Mouse (Mus musculus) embryonic stem cell, embryonic (primary cell): Measurements from ENCODE around the gene H2-K1.

Experiments
- CTCF ChIA-PET, 4 experiments: fragments of 300-600 bp in 2 of 4; fragments of 350-600 bp in 2 of 4; sonication (Branson Sonifier 250); formaldehyde crosslinking; loops; one replicate each; lab custom pipeline; 2022; ENCODE audit warnings: inconsistent platforms in 2 of 4; lab: Charles Lee
- POLR2A ChIA-PET, 4 experiments: fragments of 300-600 bp in 2 of 4; fragments of 350-600 bp in 2 of 4; sonication (Branson Sonifier 250); formaldehyde crosslinking; loops; one replicate each; lab custom pipeline; 2022; ENCODE audit warnings: antibody characterized with exemption in 4 of 4, inconsistent platforms in 1 of 4; lab: Charles Lee

Gene H2-K1

DNA sequence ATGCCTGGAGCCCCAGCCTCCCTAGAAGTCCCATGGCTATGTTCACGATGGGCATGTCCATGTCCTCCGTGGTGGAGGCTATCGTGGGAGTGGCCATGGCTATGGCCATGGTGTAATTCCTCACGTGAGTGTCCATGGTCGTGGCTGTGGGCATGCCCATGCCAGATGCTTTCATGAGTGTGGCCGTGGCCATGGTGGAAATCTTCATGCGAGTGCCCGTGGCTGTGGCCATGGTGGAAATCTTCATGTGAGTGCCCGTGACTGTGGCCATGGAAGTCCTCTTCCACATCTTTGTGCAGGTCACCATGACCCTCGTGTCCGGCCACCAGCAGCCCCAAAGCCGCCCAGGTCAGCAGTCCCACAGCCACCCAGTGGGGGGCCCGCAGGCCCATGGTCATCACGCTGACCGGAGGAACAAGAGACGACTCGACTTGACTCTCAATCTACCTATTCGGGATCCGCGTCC is 30.7 kb upstream of the H2-K1 start:
- ChIA-PET POLR2A (interaction anchor here (0.5 to 5.1 kb wide), 90 partner anchors 8 to 1045 kb away, joined by 3 to 107 read pairs (median 5); partner anchors contain the start of genes H2-DMa (in 4 of the 4), Rps18 (in 4 of the 4), Vps52 (in 4 of the 4) and B3galt4 (in 2 of the 4)), CTCF (interaction anchor here (0.5 to 1.6 kb wide), 16 partner anchors 8 to 165 kb away, joined by 3 to 8 read pairs (median 3); partner anchors contain the start of genes Rps18 (in 1 of the 4), Tapbp (in 1 of the 4), Vps52 (in 1 of the 4) and Zbtb22 (in 1 of the 4))

DNA sequence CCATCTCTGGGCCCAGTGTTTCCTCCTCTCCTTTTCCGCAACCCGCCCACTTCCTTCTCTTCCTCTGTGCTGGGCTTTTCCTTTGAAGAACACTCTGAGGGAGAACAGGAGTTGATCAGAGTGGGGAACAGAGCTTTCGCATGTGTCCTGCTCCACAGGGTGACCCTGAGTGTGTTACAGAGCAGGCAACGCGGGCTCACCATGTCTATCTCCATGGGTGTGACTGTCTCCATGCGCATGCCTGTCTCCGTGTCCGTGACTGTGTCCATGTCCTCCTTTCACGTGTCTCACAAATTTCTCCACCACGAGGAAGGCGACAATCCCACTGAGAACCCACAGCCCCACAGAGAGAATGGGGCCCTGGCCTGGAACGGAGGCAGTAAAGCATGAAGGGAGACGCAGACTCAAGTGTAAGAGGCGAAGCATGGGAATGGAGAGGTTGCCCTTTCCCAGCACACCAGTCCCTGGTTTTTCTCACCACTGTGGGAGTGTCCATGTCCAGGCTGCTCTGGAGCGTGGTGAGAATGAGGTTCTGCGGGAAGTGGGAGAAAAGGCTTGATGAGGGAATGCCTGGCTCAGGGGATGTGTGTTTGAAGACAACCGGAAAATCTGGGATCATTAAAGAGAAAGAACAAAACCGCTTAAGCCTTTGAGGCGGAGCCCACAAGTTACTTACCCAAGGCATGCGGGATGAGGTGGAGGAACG is 29.9 kb upstream of the H2-K1 start:
- POLR2A ChIA-PET: interaction anchor here in 3 of 4 experiments (0.6 to 5.1 kb wide), 17 partner anchors 8 to 123 kb away, joined by 3 to 107 read pairs (median 7); partner anchors contain the start of genes B3galt4 (in 2 of the 3), H2-DMa (in 2 of the 3), Rps18 (in 2 of the 3) and Vps52 (in 2 of the 3)
- CTCF ChIA-PET: no interaction called here

DNA sequence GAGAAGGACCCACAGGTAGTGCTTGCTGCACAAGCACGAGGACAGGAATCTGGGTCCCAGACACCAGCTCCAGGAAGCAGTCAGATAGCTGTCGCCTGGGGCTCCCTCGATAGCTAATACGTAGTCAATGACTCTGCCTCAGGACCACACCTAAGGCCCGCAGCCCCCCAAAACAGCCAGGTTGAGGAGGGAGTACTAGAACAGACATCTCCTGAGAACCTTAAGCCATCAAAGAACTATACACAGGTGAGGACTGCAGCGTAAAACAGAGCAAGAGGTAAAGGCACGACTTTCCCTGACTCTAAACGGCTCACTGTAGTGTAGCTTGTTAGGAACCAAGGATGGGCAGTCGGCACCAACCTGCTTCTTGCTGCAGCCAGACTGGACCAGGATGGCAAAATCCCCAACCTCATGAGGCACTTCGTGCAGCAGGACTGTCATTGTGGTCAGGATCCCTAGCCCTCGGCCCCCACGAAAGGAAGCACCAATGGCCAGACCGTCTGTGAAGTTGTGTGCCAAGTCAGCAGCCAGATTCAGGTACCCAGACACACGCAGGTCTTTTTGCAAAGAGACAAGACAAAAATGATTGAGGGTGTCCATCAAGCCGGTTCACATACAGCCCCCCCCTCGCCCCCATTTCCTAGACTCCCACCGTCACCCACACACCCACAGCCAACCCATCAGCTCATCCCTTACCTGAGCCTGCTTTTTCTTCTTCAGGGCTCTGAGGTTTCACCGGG is 29.2 kb upstream of the H2-K1 start:
- ChIA-PET CTCF (no interaction called here), POLR2A (interaction anchor here in 2 of 4 experiments (0.6 to 3.7 kb wide), 14 partner anchors 9 to 122 kb away, joined by 3 to 31 read pairs (median 4); partner anchors contain the start of genes B3galt4 (in 2 of the 2), H2-DMa (in 1 of the 2) and Rps18 (in 1 of the 2))

DNA sequence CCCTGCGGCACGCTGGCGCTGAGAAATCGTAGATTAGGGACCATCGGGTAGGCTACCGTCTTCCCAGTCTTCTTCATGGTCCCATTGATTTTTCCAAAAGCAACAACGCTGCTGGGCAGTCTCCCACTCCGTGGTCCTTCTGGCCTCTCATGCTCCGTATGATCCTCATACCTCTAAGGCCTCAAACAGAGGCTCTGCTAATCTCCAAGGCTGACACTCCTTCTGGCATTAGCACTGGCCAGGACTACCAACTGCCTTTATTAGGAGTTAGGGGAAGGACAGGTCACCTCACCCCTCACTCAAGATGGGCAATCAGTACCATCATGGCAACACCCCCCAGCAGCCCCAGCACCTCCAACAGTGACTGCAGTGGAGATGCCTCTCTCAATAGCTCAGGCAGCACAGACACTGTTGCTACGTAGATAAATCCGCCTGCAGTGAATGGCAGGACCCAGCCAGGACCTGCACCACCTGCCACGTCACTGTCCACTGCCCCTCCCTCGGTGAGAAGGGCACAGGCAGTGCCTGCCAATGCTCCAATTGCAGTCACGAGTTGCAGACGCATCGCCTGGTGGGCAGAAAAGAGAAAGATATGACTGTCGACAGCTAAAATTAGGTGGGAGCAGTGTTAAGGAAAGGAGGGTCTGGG is 28.5 kb upstream of the H2-K1 start:
- CTCF ChIA-PET: interaction anchor here in 1 of 4 experiments (1.3 to 1.4 kb wide), 2 partner anchors 8 to 107 kb away, joined by 4 read pairs; no protein-coding TSS in a partner anchor

DNA sequence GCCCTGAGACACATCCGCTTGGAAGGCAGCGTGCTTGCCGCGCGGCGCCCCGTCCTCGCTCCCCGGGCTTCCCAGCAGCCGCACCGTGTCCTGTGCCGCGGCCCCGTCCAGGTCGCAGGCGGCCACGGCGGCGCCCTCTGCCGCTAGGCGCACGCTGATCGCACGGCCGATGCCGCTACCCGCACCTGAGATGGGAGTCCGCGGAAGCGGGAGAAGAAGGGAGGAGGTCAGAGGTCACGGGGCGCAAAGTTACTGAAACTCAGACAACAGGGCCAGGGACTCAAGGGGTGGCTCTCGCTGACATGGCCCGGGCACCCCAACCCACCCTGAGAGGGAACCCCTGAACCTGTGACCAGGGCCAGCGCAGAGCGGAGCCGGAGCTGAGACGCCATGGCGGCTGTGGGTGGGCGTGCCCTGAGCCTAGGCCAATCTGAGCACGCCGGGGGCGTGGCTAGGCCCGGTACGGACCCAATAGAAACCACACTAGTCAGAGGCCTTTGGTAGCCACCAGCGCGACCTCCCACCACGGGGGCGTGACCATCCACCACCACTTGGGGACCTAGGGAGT is 27.6 kb upstream of the H2-K1 start, which contains the start of gene H2-Ke6:
Gene H2-Ke6 (minus strand): TSS at position 405 of the 568 bp plus-strand sequence.
- CTCF ChIA-PET: interaction anchor here in 1 of 4 experiments (1.3 to 1.4 kb wide), 2 partner anchors 9 to 108 kb away, joined by 4 read pairs; no protein-coding TSS in a partner anchor
- POLR2A ChIA-PET: interaction anchor here in 3 of 4 experiments (0.5 to 3.7 kb wide), 21 partner anchors 8 to 267 kb away, joined by 3 to 31 read pairs (median 4); partner anchors contain the start of genes H2-DMa (in 3 of the 3), Rps18 (in 2 of the 3), Vps52 (in 2 of the 3) and B3galt4 (in 1 of the 3)

More for the DNA sequence above, 28.5 kb upstream of the H2-K1 start:
- POLR2A ChIA-PET: interaction anchor here in 3 of 4 experiments (0.5 to 3.7 kb wide), 27 partner anchors 8 to 268 kb away, joined by 3 to 31 read pairs (median 4); partner anchors contain the start of genes B3galt4 (in 3 of the 3), H2-DMa (in 3 of the 3), Rps18 (in 2 of the 3) and Vps52 (in 2 of the 3)

DNA sequence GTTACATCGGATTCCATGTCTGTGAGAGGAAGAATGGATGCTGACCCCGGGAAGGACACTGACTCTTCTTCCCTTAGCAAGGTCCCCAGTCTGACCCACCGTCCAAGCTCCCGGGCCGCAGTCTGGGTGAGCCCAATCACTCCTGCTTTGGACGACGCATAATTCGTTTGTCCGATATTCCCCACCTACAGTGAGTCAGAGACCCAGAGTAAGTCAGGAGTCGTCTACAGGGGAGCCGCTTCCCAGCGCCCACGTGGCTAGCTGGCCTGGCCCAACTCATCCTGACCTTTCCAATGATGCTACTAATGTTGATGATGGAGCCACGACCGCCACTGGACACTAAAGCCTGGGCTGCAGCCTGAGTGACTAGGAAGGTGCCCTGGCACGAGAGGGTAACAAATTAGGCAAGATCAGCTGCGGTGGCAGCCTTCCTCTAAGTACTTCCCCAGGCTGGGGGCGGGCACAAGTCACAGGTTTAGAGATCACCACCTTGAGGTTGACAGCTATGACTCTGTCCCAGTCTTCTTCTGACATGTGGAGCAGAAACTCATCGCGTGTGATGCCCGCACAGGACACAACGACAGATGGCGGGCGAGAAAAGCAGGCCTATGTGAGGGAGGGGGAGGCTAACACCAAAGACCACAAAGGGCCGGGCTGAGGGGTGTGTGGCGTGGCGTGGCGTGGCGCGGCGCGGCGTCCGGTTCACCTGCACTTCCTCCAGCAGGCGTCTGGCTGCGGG is 26.9 kb upstream of the H2-K1 start:
- POLR2A ChIA-PET: interaction anchor here in 3 of 4 experiments (0.6 to 3.7 kb wide), 21 partner anchors 9 to 267 kb away, joined by 3 to 31 read pairs (median 4); partner anchors contain the start of genes H2-DMa (in 3 of the 3), Rps18 (in 2 of the 3), Vps52 (in 2 of the 3) and B3galt4 (in 1 of the 3)
- CTCF ChIA-PET: interaction anchor here in 1 of 4 experiments (1.3 to 1.4 kb wide), 2 partner anchors 10 to 108 kb away, joined by 4 read pairs; no protein-coding TSS in a partner anchor

DNA sequence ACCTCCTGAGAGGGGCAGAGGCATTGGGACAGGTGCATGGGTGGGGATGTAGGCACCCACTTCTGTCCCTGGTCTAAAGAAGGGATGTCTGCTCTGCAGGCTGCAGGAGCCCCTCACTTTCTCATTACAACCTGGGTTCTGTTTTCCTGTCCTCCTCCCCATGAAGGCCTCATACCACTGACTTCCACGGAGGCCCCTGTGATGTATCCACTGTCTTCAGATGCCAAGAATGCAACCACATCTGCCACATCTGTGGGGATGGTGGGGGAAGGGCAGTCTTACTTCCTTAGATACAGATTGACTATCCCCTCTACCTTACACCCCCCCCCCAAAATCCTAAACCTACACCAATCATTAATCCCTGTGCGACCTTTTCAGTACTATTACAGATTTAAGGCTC is 26.1 kb upstream of the H2-K1 start:
- ChIA-PET CTCF (no interaction called here), POLR2A (interaction anchor here in 2 of 4 experiments (0.7 to 3.7 kb wide), 2 partner anchors 53 to 92 kb away, joined by 3 to 31 read pairs; partner anchors contain the start of gene H2-DMa (in 1 of the 2))

DNA sequence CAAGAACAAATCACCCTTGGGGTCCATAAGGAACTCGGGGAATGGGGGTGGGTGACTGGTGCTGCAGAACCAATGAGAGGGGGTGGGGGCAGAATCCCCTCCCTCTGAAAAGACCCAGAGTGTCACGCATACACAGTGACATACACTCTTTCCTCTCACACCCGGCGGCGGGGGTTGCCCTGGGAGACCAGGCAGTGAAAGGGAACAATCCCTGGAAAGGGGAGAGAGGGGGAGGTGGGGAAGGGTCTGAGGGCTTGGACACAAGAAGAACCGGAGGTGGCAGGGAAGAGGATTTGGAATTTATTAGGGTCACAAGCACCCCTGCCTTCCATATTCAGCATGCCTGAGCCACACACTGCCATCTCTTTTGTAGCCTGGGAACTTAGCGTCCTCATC is 25.6 kb upstream of the H2-K1 start:
- ChIA-PET POLR2A (interaction anchor here in 2 of 4 experiments (0.6 kb wide), 3 partner anchors 72 to 134 kb away, joined by 3 read pairs; no protein-coding TSS in a partner anchor), CTCF (interaction anchor here in 2 of 4 experiments (0.6 to 0.7 kb wide), 3 partner anchors 76 to 325 kb away, joined by 3 to 5 read pairs (median 3); no protein-coding TSS in a partner anchor)

DNA sequence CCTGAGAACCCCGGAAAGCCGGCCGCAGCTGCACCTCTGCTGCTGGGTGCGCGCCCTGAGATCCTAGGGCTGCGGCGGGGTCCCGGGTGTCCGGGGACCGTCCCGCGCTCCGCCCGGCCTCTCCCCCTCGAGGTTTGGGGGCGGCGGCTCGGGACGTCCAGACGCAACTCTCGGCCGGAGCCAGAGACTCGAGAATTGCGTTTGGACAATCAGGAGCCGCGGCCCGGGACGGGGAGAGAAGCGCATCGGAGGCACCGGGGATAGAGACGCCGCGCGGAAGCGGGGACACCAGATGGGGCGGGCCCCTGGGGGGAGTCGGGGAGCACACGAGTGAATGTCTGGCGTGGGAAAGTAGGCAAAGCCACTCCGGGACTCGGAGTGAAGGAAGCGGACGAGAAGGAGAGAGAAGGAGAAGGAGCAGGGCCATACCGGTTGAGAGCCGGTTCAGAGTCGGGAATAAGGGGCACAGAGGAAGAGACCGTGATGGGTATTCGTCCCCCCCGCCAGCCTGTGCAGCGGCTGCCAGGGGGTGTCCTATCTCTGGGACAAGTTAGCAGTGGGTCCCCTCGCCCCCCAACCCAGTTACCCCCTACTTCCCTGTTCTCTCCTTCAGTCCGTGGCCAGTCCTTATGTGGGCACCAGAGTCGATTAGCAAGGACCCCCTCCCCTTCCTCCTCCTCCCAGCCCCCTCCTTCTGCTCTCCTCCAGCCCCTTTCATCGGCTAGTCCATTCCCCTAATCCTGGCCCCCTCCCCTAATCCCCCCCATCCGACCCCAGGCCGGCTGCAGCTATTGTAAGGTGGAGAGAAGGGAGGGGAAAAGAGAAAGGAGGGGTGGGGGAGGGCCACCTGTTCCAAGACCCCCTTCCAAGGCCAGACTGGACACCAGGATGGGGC is 25.0 kb upstream of the H2-K1 start:
- CTCF ChIA-PET: interaction anchor here in 2 of 4 experiments (0.6 to 1.9 kb wide), 6 partner anchors 8 to 1142 kb away, joined by 3 to 5 read pairs (median 3); no protein-coding TSS in a partner anchor
- POLR2A ChIA-PET: interaction anchor here in 3 of 4 experiments (0.6 to 5.3 kb wide), 14 partner anchors 8 to 926 kb away, joined by 3 to 39 read pairs (median 3); partner anchors contain the start of genes Rps18 (in 2 of the 3), Vps52 (in 2 of the 3), B3galt4 (in 1 of the 3) and H2-DMa (in 1 of the 3)

DNA sequence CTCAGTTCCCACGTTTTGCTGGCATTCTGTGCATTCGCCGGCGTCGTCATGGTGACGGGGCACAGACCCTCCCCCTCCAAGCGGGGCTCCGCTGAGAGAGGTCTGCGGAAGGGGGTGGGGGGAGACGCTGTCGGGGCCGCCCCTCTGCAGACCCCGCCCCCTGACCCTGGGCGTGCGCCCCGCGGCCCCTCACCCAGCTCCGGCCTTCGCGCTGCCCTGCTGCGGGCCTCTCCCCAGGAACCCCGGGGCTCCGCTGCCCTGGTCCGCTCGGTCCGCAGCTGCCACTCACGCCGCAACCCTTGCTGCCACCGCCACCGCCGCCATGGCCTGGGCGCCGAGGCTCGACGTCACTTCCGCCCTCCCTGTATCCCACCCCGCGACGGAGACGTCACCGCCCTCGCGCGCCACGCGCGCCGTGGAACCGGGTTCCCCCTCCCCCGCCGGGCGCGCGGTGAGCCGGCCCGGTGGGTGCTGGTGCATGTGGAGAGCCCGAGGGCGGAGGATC is 24.2 kb upstream of the H2-K1 start, which contains the start of gene Ring1:
Gene Ring1 (minus strand): TSS at position 364 of the 505 bp plus-strand sequence.
- POLR2A ChIA-PET: interaction anchor here in 3 of 4 experiments (0.6 to 5.7 kb wide), 24 partner anchors 8 to 927 kb away, joined by 3 to 39 read pairs (median 3); partner anchors contain the start of genes Rps18 (in 3 of the 3), Vps52 (in 3 of the 3), H2-DMa (in 2 of the 3) and H2-K1 (in 2 of the 3)

DNA sequence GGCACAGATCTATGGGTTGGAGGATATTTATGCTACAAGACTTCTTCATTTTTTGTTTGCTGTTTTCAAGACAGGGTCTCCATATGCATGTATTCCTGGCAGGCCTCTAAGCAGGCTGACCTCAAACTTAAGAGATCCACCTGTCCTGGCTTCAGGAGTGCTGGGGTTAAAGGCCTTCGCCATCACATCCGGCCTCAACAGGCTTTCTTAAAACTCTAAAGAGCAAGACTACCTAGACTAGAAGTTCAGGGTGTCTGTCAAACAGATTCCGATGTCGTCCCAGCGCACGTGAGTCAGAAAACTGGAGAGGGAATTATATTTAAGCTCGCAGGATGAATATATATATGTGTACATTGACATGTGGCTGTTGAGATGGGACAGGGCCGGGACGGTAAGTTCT is 23.5 kb upstream of the H2-K1 start:
- POLR2A ChIA-PET: interaction anchor here in 3 of 4 experiments (0.6 to 5.7 kb wide), 24 partner anchors 9 to 927 kb away, joined by 3 to 39 read pairs (median 3); partner anchors contain the start of genes Rps18 (in 3 of the 3), Vps52 (in 3 of the 3), H2-DMa (in 2 of the 3) and H2-K1 (in 2 of the 3)
- CTCF ChIA-PET: interaction anchor here in 3 of 4 experiments (0.8 to 2.5 kb wide), 7 partner anchors 8 to 82 kb away, joined by 3 to 7 read pairs (median 5); partner anchors contain the start of genes Rxrb (in 1 of the 3) and Slc39a7 (in 1 of the 3)

More for the DNA sequence above, 24.2 kb upstream of the H2-K1 start, which contains the start of gene Ring1:
- CTCF ChIA-PET: interaction anchor here in 3 of 4 experiments (0.8 to 2.5 kb wide), 7 partner anchors 8 to 1142 kb away, joined by 3 to 7 read pairs (median 5); no protein-coding TSS in a partner anchor

DNA sequence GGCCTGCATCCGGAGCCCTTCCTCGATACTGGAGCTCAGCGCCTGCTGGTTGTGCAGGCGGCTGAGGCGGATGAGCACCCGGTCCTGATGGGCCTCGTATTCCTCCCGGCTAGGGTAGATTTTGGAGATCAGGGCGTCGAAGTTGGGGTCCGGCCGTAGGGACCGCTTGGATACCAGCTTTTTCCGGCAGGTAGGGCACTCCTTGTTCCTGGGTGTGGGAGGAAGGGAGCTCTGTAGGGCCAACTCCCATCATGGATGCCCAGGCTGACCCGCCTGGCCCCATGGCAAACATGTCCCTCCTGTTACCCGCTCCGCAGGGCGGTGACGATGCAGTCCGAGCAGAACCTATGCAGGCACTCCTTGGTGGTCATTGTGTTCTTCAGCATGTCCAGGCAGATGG is 22.8 kb upstream of the H2-K1 start:
- POLR2A ChIA-PET: interaction anchor here (0.6 to 5.7 kb wide), 24 partner anchors 9 to 927 kb away, joined by 3 to 39 read pairs (median 3); partner anchors contain the start of genes Rps18 (in 3 of the 4), Rxrb (in 3 of the 4), Slc39a7 (in 3 of the 4) and Vps52 (in 3 of the 4)

DNA sequence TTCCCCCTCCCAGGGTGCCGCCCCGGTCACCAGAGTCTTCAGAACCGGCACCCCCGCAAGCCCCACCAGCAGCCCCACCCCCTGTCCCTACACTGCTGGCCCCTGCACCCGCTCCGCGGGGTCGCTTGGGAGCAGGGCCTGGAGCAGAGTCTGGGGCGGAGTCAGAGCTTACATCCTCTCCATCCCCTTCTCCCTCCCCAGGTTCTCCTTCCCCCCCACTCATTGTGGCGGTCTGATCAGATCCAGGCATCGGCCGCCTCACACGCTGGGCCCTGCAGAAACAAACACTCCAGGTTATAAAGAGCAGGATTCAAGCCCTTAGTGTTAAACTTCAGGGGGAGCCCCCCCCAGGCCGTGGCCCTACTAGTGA is 22.3 kb upstream of the H2-K1 start:
- POLR2A ChIA-PET: interaction anchor here (0.6 to 5.7 kb wide), 21 partner anchors 9 to 927 kb away, joined by 3 to 39 read pairs (median 3); partner anchors contain the start of genes Rps18 (in 3 of the 4), Rxrb (in 3 of the 4), Slc39a7 (in 3 of the 4) and Vps52 (in 3 of the 4)
- CTCF ChIA-PET: interaction anchor here (0.6 to 2.5 kb wide), 10 partner anchors 9 to 109 kb away, joined by 3 to 7 read pairs (median 3); partner anchors contain the start of genes Rxrb (in 1 of the 4) and Slc39a7 (in 1 of the 4)

More for the DNA sequence above, 22.8 kb upstream of the H2-K1 start:
- CTCF ChIA-PET: interaction anchor here (0.6 to 2.5 kb wide), 9 partner anchors 9 to 110 kb away, joined by 3 to 7 read pairs (median 3); partner anchors contain the start of genes Rxrb (in 1 of the 4) and Slc39a7 (in 1 of the 4)
